Mouse (Mus musculus): ENCODE results near the gene Map4. TPM values are rescaled to one million over a fixed set of nuclear protein-coding genes. Genes with fewer than 3 reads are reported as not detected.
A peak's percentile ranks its signal among the peaks of the same experiment; 100 is the strongest.
"Not testable (repeated sequence)": the region's sequence is repeated elsewhere in the genome, so short reads cannot be mapped to it uniquely, and the experiment has no call there.

The Map4 gene
- polyA plus RNA-seq, 1 experiment, result 129 TPM

GRCm38 (mm10) chr9:110053305-110054079, 122.2 kb downstream of the Map4 start:
- 78% methylated on average over 8 of the region's 8 CpGs for WGBS
- DNase-seq (ENCODE audit: low read depth, low spot score), result no peak

GRCm38 (mm10) chr9:110054080-110054421, 122.8 kb downstream of the Map4 start:
- DNase-seq (ENCODE audit: low read depth, low spot score), result no peak
- WGBS, result 94% methylated on average over 2 of the region's 2 CpGs

- no peak for DNase-seq (ENCODE audit: low read depth, low spot score)
- 51% methylated on average over 3 of the region's 3 CpGs for WGBS
Measured at GRCm38 (mm10) chr9:110054781-110055180, 123.5 kb downstream of the Map4 start.

- no peak for DNase-seq (ENCODE audit: low read depth, low spot score)
- WGBS, result 91% methylated on average over 1 of the region's 1 CpGs
Measured at GRCm38 (mm10) chr9:110057200-110057599, 125.9 kb downstream of the Map4 start.

- 79% methylated on average over 2 of the region's 2 CpGs for WGBS
- DNase-seq (ENCODE audit: low read depth, low spot score), result no peak
Measured at GRCm38 (mm10) chr9:110060761-110061160, 129.5 kb downstream of the Map4 start.

- no peak for DNase-seq (ENCODE audit: low read depth, low spot score)
- WGBS, result 86% methylated on average over 7 of the region's 7 CpGs
Measured at GRCm38 (mm10) chr9:110062405-110062804, 131.1 kb downstream of the Map4 start.

- WGBS, result 71% methylated on average over 6 of the region's 6 CpGs
- no peak for DNase-seq (ENCODE audit: low read depth, low spot score)
Measured at GRCm38 (mm10) chr9:110062861-110063260, 131.6 kb downstream of the Map4 start.

- DNase-seq (ENCODE audit: low read depth, low spot score), result no peak
Measured at GRCm38 (mm10) chr9:110064641-110065040, 133.4 kb downstream of the Map4 start.

GRCm38 (mm10) chr9:110068745-110069144, 137.5 kb downstream of the Map4 start:
- 92% methylated on average over 6 of the region's 6 CpGs for WGBS
- DNase-seq (ENCODE audit: low read depth, low spot score), result no peak

GRCm38 (mm10) chr9:110070358-110070757, 139.1 kb downstream of the Map4 start:
- WGBS, result 63% methylated on average over 9 of the region's 9 CpGs
- no peak for DNase-seq (ENCODE audit: low read depth, low spot score)

GRCm38 (mm10) chr9:110071011-110071410, 139.8 kb downstream of the Map4 start:
- 73% methylated on average over 4 of the region's 4 CpGs for WGBS
- no peak for DNase-seq (ENCODE audit: low read depth, low spot score)

- 13% methylated on average over 1 of the region's 1 CpGs for WGBS
- peak; percentile 22 for DNase-seq (ENCODE audit: low read depth, low spot score)
Measured at GRCm38 (mm10) chr9:110071843-110072242, 140.6 kb downstream of the Map4 start.

GRCm38 (mm10) chr9:110076468-110076867, 145.2 kb downstream of the Map4 start:
- not testable (repeated sequence) for DNase-seq (ENCODE audit: low read depth, low spot score)
- WGBS, result 69% methylated on average over 6 of the region's 7 CpGs

- DNase-seq (ENCODE audit: low read depth, low spot score), result no peak
- WGBS, result 87% methylated on average over 3 of the region's 3 CpGs
Measured at GRCm38 (mm10) chr9:110081066-110081465, 149.8 kb downstream of the Map4 start.

- 74% methylated on average over 25 of the region's 25 CpGs for WGBS
- DNase-seq (ENCODE audit: low read depth, low spot score), result no peak
Measured at GRCm38 (mm10) chr9:110084201-110084964, 153.1 kb downstream of the Map4 start.

- no peak for DNase-seq (ENCODE audit: low read depth, low spot score)
- WGBS, result 90% methylated on average over 8 of the region's 8 CpGs
Measured at GRCm38 (mm10) chr9:110085693-110086092, 154.4 kb downstream of the Map4 start.

GRCm38 (mm10) chr9:110093303-110093702, 162.0 kb downstream of the Map4 start:
- WGBS, result 84% methylated on average over 4 of the region's 4 CpGs
- no peak for DNase-seq (ENCODE audit: low read depth, low spot score)

- WGBS, result 97% methylated on average over 4 of the region's 4 CpGs
- no peak for DNase-seq (ENCODE audit: low read depth, low spot score)
Measured at GRCm38 (mm10) chr9:110094761-110095160, 163.5 kb downstream of the Map4 start.

- WGBS, result 89% methylated on average over 3 of the region's 3 CpGs
- DNase-seq (ENCODE audit: low read depth, low spot score), result no peak
Measured at GRCm38 (mm10) chr9:110097791-110098190, 166.5 kb downstream of the Map4 start.

- DNase-seq (ENCODE audit: low read depth, low spot score), result peak; percentile 82
- 2% methylated on average over 41 of the region's 41 CpGs for WGBS
Measured at GRCm38 (mm10) chr9:110100627-110101600, 169.7 kb downstream of the Map4 start.
